Mouse (Mus musculus) Muller cell, postnatal 12 days (primary cell): ENCODE data around the gene Stx4a.
"Not testable (repeated sequence)": the region's sequence is repeated elsewhere in the genome, so short reads cannot be mapped to it uniquely, and the experiment has no call there.

Source experiments
- DNase-seq: peaks from one replicate; pipeline ENCODE4 v3.0.0-alpha.2; 2015; ENCODE audit errors: inconsistent ontology term

Stx4a gene

DNA sequence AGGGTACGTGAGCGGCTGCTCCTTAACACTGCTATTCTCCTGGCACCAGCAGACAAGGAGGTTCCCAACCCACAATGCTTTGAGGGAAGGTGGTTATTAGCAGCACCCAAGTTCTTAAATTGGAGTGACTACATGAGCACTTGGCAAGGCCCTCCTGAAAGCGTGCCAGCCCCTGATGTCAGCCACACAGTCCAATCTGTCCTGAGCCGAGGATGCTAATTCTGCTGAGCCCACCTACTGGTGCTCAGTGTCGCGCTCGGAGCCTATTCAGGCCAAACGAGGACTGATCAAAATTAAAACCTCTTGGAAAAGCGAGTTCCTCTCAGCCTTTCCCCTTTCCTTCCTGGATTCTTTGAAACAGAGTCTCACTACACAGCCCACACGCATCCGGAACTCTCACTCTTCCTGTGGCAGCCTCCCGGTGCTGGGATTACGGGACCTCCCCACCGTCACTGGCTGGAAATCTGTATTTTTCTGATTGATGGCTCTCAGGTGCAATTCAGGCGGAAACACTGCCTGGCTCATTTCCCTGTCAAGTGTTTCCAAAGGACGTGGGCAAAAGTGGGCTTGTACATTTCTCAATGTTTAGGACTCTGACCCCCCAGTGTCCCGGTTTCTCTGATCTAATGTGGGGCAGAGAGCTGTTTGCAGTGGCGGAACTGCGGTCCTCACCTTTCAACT, 9.7 kb upstream of the Stx4a start:
- peak; percentile 72 for DNase-seq

DNA sequence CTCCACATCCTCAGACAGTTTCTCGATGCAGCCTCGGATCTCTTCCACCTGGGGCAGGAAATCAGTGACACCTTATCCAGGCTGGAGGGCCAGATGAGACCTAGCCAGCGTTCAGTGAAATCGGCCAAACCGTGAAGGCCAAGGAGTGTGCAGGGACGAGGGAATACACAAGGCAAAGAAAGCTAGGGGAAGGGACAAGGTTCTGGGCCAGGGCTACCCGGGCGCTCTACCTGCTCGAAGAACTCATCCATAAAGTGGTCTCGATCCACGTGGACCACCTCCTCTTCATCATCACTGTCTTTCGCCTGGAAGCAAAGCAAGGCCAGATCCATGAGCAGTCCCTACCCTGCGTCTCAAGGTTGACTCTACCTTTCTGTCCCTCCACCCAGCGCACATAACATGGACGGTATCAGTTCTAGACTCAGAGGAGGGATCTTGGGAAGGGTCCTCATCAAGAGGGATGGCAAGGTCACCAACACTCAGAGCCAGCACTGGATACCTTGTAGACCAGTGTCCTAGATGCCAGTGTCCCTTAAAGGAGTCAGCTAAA, 8.9 kb upstream of the Stx4a start:
- DNase-seq = no peak

DNA sequence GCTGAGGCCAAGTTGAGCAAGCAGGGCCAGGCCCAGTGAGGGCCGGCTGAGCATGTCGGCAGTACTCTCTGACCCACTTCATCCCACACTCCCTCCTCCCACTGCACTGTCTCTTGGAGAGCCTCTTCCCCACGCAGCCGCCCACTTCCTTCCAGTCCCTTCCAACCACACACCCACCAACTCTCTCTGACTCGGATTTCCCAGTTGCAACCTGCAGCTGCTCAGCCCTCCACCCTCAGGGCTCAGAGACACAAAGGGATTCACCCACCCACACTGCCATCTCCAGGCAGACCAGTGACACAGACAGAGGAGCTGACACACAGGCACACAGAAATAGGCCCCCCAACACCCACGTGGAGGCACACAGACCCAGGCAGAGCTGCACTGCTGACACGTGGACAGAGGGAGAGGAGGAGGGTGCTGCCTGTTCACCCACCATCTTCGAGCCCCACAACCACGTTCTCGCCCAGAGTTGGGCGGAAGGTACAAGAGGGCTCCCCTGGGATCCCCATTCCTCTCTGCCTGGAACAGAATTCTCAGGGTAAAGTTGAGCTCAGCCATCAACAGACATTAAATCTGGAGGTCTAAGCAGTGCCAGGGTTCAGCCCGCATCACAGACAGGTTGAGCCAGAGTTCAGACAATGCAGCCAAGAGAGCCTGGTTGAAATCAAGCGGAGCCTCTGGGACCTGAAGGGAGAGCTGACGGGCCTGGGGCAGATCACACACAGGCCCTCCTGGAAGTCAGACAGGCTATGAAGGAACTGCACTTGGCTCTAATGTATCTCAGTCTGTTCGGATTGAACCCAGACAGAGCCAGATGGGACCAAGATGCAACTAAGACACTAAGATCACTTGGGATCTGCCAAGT, 7.9 kb upstream of the Stx4a start:
- peak; percentile 79 for DNase-seq

DNA sequence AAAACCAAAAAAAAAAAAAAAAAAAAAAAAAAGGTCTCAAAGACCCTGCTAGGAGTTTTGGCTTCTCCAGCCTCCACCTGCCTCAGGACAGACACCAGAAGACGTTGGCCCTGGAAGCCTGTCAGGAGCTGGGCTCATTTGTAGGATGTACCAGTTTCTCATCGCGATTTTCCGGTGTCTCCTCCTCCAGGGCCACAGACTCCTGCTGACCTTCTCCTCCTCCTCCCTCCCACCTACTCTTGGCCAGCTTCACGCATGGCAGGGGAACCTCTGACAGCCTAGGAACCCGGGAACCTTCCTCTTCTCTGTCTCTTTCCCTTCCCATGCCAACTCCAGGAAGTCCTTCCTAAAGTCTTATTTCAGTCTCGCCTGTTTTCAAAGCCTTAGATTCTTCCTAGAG, 7.0 kb upstream of the Stx4a start:
- DNase-seq = no peak

DNA sequence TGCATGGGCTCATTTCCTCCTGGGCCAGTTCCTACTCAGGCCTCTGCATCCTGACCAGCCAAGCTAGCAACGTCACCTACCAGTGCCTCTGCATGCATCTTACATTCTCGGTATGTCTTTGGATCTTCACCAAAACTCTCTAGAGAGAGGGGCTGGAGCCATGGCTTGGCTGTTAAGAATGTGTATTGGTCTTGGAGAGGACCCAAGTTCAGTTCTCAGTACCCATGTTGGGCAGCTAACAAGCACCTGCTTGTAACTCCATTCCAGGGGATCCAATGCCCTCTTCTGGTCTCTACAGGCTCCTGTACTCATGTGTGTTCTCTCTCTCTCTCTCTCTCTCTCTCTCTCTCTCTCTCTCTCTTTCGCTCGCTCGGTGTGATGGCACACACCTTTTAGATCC, 6.3 kb upstream of the Stx4a start:
- no peak for DNase-seq

DNA sequence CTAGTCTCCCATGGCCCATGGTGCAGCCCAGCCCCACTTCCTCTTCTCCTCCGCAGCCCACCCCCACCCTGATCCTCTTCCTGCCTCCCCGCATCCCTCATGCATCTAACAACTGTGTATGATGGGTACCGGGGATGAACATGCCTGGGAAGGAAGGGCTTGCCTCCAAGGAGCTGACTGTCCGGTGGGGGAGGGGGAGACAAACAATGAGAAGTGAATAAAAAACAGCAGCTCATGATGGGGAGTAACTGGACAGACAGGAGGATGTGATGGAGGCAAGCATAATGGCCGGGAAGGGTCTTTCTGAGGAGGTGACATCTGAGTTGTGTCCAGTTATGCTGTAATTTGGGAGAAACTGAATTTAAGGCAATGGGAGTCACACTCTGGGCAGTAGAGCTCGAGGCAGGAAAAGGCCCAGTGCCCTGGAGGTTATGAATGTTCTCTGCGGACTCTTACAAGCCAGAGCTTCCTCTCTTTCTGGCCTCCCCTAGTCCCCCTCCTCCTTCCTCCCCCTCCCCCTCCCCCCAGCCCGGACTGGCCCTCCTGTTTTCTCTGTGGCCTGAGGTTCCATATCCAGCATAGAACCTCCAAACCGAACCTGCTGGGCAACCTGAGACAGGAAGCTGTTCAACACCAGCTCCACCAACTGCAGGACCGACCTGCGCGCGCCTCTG, 3.1 kb upstream of the Stx4a start:
- no peak for DNase-seq

DNA sequence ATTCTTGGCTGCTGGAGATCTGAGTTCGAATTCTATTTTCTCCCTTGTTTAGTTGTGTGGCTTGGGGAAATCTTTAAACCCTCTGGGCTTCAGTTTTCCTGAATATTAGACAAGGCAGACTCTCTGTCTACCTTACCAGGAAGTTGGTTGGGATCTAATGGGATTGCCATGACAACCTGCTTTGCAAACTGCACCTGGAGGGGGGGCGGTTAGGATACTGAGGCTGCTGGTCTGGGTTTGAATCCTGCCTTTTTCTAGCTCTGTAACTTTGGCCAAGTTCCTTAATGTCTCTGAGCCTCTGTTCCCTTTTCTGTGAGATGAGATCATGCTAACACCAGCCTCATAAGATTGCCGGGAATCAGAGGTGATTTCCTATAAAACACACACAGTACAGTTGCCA, 1.6 kb upstream of the Stx4a start:
- no peak for DNase-seq

DNA sequence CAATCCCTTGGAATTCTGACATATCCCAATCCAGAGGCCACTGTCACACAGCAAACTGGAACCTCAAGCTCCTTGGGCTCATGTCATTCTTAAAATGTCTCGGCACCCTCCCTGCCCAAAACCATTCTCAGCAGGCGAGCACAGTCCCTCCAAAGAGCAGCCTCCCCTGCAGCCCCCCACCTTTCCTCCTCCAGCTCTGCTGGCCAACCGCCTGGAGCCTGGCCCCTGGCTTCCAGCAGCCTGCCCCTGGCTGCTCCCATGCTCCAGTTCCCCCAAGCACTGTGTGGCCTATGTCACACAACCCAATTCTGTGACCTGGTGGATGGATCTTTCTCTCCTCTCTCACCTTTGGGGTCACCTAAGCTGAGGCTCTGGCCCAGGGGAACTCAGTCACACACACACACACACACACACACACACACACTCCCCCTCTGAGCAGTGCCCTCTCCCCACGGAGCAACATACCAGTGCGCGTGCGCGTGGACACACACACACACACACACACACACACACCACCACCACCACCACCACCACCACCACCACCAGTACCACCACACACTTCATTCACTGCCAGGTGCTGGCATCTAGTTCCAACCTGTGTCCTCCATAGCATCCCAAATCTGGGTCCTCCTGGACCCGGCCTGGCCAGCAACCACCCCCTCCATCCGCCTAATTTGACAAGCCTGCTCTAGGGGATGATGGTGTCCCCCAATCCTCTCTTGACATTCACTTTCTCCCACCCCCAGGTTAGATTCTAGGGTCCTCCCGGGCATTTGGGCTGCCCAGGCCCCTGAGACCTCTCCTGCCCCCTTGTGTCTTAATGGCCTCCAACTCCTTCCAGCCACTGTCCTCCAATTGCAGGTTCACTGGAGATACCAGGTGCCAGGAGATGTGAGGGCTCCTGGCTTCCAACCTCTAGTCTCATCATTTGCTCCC, 590 bp upstream of the Stx4a start:
- DNase-seq = no peak

DNA sequence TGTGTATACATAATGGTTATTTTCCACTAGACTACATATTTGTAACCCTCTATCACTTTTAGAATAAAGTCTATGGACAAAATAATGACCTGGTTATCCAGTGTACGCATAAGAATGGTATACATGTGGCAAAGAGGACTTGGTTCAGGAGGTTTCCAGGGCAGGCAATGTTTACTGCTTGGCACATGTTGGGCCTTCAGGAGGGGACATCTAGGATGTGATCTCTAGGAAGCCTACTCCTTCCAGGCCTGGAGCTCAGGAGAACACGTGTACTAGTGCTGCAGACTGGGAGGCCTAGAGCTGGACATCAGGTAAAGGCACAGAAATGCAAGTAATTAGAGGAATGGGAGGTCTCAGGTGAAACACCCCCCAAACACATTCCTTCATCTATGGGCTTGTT, 11.5 kb downstream of the Stx4a start:
- no peak for DNase-seq

DNA sequence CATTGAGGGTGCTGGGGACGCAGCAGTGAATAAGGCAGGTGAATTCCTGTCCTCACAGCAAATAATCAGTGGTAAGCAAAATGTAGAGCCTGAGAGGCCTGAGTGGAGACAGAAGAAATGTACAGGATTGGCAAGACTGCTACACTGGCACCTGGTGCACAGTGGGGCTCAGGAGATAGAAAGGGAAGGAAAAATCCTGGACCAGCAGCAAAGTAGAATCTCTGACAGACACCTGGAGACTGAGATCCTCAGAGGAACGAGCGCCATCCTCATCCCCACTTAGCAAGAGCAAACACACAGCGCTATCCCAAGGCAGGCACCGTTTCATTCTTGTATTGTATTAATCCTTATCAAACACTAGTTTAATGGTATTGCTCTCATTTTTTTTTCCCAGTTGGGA, 13.4 kb downstream of the Stx4a start:
- DNase-seq = no peak

DNA sequence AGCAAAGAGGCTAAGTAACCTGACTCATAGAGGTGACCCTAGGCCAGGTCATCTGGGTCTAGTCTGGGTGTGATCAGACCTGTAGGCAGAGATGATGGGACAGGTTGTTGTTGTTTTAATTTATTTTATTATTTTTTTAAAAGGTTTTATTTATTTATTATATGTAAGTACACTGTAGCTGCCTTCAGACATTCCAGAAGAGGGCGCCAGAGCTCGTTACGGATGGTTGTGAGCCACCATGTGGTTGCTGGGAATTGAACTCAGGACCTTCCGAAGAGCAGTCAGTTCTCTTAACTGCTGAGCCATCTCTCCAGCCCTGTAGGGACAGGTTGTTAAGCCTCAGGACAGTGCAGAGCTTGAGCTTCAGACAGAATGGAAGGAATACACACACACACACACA, 13.8 kb downstream of the Stx4a start:
- not testable (repeated sequence) for DNase-seq

DNA sequence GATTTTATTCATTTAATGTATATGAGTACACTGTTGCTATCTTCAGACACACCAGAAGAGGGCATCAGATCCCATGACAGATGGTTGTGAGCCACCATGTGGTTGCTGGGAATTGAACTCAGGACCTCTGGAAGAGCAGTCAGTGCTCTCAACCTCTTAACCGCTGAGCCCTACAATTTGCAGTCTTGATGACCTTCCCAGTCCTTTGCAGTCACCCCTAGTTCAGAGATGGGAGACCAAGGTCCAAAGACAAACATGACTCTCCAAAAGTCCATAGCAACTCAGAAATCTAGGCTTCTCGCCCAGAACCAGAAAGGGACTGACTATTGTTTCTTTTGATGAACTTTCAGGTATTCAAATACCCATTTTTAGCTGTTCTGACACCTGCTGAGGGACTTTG, 15.9 kb downstream of the Stx4a start:
- not testable (repeated sequence) for DNase-seq

DNA sequence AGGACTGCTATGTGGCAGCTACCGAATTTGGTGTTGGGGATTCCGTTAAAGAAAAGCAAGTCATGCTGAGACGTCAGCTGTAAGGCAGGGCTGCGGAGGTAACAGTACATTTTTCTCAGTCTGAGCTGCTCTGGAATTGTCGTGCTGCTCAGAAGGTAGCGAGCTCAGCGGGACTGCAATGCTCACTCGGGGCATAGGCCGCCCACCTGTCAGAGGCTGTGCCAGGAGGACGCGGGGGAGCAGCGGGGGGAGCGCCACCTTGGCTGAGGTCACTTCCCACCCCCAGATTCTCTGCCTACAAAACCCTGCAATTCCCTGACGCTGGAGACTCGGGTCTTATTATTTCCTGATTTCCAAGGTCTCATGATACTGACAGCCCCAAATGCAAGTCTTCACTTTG, 16.8 kb downstream of the Stx4a start:
- no peak for DNase-seq

DNA sequence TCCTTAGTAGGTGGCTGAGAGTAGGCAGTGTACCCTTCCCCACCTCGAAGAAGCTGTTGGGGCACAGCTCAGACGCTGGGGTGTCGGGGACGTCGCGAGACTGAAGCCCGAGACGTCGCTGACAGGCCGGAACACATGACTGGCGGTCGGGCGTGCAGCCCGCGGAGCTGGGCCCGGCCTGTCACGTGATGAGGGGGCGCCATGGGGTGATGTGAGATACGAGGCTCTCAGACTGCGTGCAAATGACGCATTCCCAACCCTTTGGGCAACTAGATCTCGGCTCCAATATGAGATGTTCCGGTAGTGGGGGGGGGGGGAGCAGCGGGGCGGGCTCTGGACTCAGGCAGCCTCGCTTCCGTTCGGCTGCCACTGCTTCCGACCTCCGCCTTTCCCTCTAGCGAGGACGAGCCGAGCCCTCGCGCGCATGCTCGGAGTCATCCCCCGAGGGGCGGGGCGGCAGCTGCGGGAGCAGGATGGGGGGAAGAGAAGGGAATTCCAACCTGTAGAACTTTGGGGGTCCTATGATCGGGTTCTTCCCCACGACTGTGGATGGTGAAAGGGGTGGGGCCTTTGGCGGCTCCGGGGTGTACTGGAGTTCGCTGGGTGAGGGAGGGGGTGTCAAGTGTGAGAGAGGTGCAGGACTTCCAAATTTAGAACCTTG, 17.4 kb downstream of the Stx4a start:
- DNase-seq = peak; percentile 97

DNA sequence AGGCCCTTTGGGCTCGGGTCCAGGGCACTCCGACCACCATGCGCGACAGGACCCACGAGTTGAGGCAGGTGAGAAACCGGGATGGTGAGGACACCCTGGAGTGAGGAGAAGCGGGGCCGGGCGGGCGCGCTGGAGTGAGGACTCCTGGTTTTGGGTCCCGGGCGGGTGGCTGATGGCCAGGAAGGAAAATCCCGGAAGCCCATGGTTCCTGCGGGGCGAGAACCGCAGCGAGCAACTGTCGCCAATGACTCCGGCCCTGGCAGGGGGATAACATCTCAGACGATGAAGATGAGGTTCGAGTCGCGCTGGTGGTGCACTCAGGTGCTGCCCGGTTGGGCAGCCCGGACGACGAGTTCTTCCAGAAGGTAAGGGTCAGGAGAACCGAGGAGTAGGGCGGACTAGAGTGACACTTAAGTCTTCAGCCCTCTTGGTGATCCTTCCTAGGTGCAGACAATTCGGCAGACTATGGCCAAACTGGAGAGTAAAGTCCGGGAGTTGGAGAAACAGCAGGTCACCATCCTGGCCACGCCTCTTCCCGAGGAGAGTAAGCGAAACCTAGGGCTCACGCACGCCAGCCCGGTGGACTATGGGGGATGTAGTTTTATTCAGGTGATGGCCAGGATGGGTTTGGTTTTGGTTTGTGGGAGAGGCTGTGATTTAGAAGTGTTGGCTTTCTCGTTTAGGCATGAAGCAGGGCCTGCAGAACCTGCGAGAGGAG, 18.1 kb downstream of the Stx4a start:
- DNase-seq = peak; percentile 79

DNA sequence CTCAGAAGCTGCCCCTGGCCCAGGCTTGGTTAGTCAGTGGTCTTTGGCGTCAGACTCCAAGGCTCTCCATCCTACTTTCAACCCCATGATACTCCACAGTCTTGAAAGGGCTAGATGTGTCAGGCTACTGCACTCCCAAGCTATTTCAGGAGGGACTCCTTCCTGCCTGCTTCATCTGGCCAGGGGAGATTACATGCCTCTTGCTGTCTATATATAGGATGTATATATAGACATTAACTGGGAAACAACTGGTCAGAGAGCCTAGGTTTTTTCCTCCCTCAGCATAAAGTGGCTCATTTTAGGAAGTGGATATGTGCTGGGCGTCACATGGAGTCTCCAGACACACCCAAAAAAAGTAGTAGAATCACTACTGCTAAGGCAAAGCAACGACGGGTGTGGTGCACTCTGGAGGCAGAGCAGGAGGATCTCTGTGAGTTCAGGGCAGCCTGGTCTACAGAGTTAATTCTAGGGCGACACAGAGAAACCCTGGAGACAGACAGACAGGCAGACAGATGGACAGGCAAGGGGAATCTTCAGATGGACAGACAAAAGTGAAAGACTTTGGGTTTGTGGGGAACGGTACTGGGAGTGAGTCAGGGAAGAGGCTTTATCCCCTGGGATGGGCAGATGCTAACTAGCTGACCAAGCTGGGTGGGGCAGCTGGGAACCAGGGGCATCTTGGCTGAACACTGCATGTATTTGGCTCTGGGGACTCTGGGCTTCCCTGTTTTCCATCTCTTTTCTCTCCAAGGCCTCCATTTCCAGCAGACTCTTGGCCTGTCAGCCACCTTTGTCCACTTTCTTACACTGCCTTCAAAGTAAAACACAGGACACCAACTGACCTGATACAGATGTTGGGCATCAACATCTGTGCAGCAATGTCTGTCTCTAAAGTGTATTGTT, 26.1 kb downstream of the Stx4a start:
- DNase-seq = no peak

DNA sequence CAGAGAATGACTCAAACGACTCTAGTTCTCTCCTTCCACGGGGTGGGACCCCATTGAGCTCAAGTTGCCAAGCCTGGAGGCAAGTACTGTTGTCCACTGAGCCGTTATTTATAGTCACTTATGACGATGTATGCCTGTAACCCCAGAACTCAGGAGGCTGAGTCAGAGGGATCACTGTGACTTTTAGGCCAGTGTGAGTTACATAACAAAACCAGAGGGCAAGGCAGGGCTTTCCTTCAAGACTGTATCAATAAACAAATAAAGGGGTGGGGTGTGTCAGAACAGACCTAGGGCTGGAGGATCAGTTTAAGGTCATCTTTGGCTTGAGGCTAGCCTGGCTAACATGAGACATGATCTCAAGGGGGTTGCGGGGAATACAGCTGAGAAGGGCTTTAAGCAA, 26.8 kb downstream of the Stx4a start:
- peak; percentile 12 for DNase-seq

DNA sequence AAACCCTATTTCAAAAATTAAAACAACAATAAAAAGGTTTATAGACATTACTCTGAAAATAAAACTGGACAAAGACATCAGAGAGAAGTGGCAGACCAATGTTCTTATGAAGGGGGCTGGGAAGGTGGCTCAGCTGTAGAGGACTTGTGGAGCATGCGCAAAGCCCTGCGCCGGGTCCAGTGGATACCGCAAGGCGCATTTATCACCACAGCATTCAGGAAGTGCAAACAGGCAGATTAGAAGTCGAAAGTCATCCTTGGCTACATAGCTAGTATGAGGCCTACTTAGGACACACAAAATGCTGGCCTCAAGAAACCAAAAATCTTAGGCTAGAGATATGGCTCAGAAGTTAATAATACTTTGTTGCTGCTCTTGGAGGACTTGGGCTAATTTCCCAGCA, 34.2 kb downstream of the Stx4a start:
- no peak for DNase-seq

DNA sequence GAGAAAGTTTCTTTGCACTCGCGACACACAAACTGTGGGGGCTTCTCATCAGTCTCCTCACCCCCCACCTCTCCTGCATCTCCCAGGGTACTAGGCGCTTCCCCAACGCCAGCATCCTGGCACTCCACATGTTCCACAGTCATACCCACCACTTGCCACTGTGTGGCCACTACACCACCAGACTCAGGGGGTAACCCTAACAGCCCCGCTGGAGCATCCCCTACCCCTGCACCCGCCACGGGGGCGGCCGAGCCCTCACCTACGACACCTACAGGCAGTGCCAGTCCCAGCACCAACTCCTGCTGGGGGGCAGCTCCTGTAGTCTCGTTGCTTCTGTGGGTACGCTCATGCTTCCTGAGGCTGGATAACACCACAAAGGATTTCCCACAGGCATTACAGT, 42.3 kb downstream of the Stx4a start:
- no peak for DNase-seq
